Mouse (Mus musculus): ENCODE results near the gene Bbx. TPM values are rescaled to one million over a fixed set of nuclear protein-coding genes. Genes with fewer than 3 reads are reported as not detected.

Gene Bbx
- total and polyA plus RNA-seq, 3 experiments: 6.5 to 36.0 (median 9.2) TPM

GRCm38 (mm10) chr16:50459146-50459545 is 27.0 kb upstream of the Bbx start:
- H3K27ac ChIP-seq (ENCODE audit: control insufficient read depth, low read depth, low read length): no peak overlapping the region
- H3K4me3 ChIP-seq (ENCODE audit: control insufficient read depth in 1 of 2, insufficient read depth in 1 of 2, low read depth in 2 of 2, low read length in 2 of 2): no peak overlapping the region
- no peak overlapping the region for H3K9ac ChIP-seq (ENCODE audit: control insufficient read depth, low read depth, low read length, poor library complexity, severe bottlenecking)
- no peaks in the 10 kb centered on the region for H3K9me3 ChIP-seq (replicated peaks; ENCODE audit: insufficient read depth, low read length)
- peaks cover 5% of the 10 kb centered on the region in 2 experiments for H3K27me3 ChIP-seq (ENCODE audit: control insufficient read depth in 1 of 2, insufficient read depth in 2 of 2, low read length in 2 of 2)
- H3K4me1 ChIP-seq (ENCODE audit: control insufficient read depth in 1 of 2, insufficient read depth in 2 of 2, low read length in 2 of 2): peaks cover 0 to 4% of the 10 kb centered on the region in 2 experiments; a peak in 1 of 4 replicates
- no peaks in the 10 kb centered on the region for H3K79me2 ChIP-seq (ENCODE audit: control insufficient read depth, insufficient read depth, low read length, poor library complexity)
- DNase-seq (ENCODE audit: low read depth, low spot score): no peak
- TF ChIP-seq HCFC1 (IDR thresholded peaks at IDR 0.05; ENCODE audit: low read depth, low read length) (no peak), POLR2AphosphoS5 (IDR thresholded peaks at IDR 0.05; ENCODE audit: borderline replicate concordance, low read depth, low read length) (no peak), EP300 (IDR thresholded peaks at IDR 0.05; ENCODE audit: low read depth in 1 of 2, low read length in 2 of 2) (no peak), MYC (IDR thresholded peaks at IDR 0.05; ENCODE audit: low read depth, low read length) (no peak), POLR2A (IDR thresholded peaks at IDR 0.05; ENCODE audit: control insufficient read depth in 1 of 2, insufficient read depth in 1 of 2, low read depth in 1 of 2, low read length in 2 of 2, poor library complexity in 1 of 2) (no peak), ZKSCAN1 (IDR thresholded peaks at IDR 0.05; ENCODE audit: low read depth, low read length) (no peak), ZMIZ1 (IDR thresholded peaks at IDR 0.05; ENCODE audit: low read depth, low read length) (no peak), MEF2A (IDR thresholded peaks at IDR 0.05; ENCODE audit: extremely low read depth, insufficient replicate concordance, low read depth, low read length, poor library complexity, severe bottlenecking) (no peak), USF2 (IDR thresholded peaks at IDR 0.05; ENCODE audit: borderline replicate concordance in 1 of 2, insufficient read depth in 1 of 2, low read depth in 1 of 2, low read length in 2 of 2) (no peak), CTCF (IDR thresholded peaks at IDR 0.05 in 2 of 3, conservative IDR thresholded peaks at IDR 0.05 in 1 of 3; ENCODE audit: control insufficient read depth in 1 of 3, insufficient read depth in 1 of 3, low read depth in 2 of 3, low read length in 3 of 3, poor library complexity in 1 of 3, severe bottlenecking in 1 of 3) (no peak)
- no peaks in the 10 kb centered on the region; a peak in 1 of 4 replicates for H3K36me3 ChIP-seq (ENCODE audit: control insufficient read depth in 1 of 2, insufficient read depth in 2 of 2, low read length in 2 of 2)

- no peak for DNase-seq (ENCODE audit: low read depth, low spot score)
- Histone ChIP-seq H3K9ac (ENCODE audit: control insufficient read depth, low read depth, low read length, poor library complexity, severe bottlenecking) (no peak overlapping the region), H3K4me1 (ENCODE audit: control insufficient read depth in 1 of 2, insufficient read depth in 2 of 2, low read length in 2 of 2) (peaks cover 0 to 4% of the 10 kb centered on the region in 2 experiments; a peak in 1 of 4 replicates), H3K79me2 (ENCODE audit: control insufficient read depth, insufficient read depth, low read length, poor library complexity) (no peaks in the 10 kb centered on the region), H3K4me3 (ENCODE audit: control insufficient read depth in 1 of 2, insufficient read depth in 1 of 2, low read depth in 2 of 2, low read length in 2 of 2) (no peak overlapping the region), H3K9me3 (replicated peaks; ENCODE audit: insufficient read depth, low read length) (no peaks in the 10 kb centered on the region), H3K36me3 (ENCODE audit: control insufficient read depth in 1 of 2, insufficient read depth in 2 of 2, low read length in 2 of 2) (no peaks in the 10 kb centered on the region), H3K27ac (ENCODE audit: control insufficient read depth, low read depth, low read length) (no peak overlapping the region), H3K27me3 (ENCODE audit: control insufficient read depth in 1 of 2, insufficient read depth in 2 of 2, low read length in 2 of 2) (peaks cover 5% of the 10 kb centered on the region in 2 experiments)
- TF ChIP-seq MAZ (IDR thresholded peaks at IDR 0.05; ENCODE audit: low read depth, low read length): no peak
- no peak for TF ChIP-seq MAX (IDR thresholded peaks at IDR 0.05; ENCODE audit: low read length)
- no peak for TF ChIP-seq GABPA (IDR thresholded peaks at IDR 0.05; ENCODE audit: low read depth, low read length)
- no peak for TF ChIP-seq ZNF384 (IDR thresholded peaks at IDR 0.05; ENCODE audit: low read depth, low read length)
- TF ChIP-seq NRF1 (IDR thresholded peaks at IDR 0.05; ENCODE audit: insufficient read depth, low read depth, low read length, poor library complexity, severe bottlenecking): no peak
- TF ChIP-seq USF2 (IDR thresholded peaks at IDR 0.05; ENCODE audit: borderline replicate concordance in 1 of 2, insufficient read depth in 1 of 2, low read depth in 1 of 2, low read length in 2 of 2): no peak
- no peak for TF ChIP-seq MEF2A (IDR thresholded peaks at IDR 0.05; ENCODE audit: extremely low read depth, insufficient replicate concordance, low read depth, low read length, poor library complexity, severe bottlenecking)
- TF ChIP-seq E2F4 (IDR thresholded peaks at IDR 0.05; ENCODE audit: borderline replicate concordance, low read depth, low read length): no peak
- no peak for TF ChIP-seq CHD1 (IDR thresholded peaks at IDR 0.05; ENCODE audit: low read depth, low read length)
- no peak for TF ChIP-seq SMC3 (IDR thresholded peaks at IDR 0.05; ENCODE audit: low read depth, low read length)
- no peak for TF ChIP-seq MYB (IDR thresholded peaks at IDR 0.05; ENCODE audit: low read depth, low read length)
- no peak for TF ChIP-seq MYC (IDR thresholded peaks at IDR 0.05; ENCODE audit: low read depth, low read length)
- no peak for TF ChIP-seq RAD21 (IDR thresholded peaks at IDR 0.05; ENCODE audit: low read depth, low read length)
- no peak for TF ChIP-seq TCF12 (IDR thresholded peaks at IDR 0.05; ENCODE audit: low read depth, low read length)
- TF ChIP-seq KAT2A (conservative IDR thresholded peaks at IDR 0.05; ENCODE audit: low read depth, low read length): no peak
- no peak for TF ChIP-seq RCOR1 (IDR thresholded peaks at IDR 0.05; ENCODE audit: low read depth, low read length)
- TF ChIP-seq NELFE (IDR thresholded peaks at IDR 0.05; ENCODE audit: low read depth, low read length): no peak
These were observed 23.9 kb upstream of the Bbx start for GRCm38 (mm10) chr16:50456053-50456452.

All from MEL (cell line).